Mouse (Mus musculus) liver, embryonic 14.5 days (tissue): ENCODE data around the gene Ubap2.

Experiments used
- CTCF ChIP-seq: IDR thresholded peaks from 2 replicates; pipeline ENCODE4 v1.5.1; 2016; ENCODE audit warnings: antibody characterized with exemption, low read depth, control low read depth
- EP300 ChIP-seq: IDR thresholded peaks from 2 replicates; pipeline ENCODE4 v1.6.1; 2016; ENCODE audit warnings: antibody characterized with exemption, low read depth

DNA sequence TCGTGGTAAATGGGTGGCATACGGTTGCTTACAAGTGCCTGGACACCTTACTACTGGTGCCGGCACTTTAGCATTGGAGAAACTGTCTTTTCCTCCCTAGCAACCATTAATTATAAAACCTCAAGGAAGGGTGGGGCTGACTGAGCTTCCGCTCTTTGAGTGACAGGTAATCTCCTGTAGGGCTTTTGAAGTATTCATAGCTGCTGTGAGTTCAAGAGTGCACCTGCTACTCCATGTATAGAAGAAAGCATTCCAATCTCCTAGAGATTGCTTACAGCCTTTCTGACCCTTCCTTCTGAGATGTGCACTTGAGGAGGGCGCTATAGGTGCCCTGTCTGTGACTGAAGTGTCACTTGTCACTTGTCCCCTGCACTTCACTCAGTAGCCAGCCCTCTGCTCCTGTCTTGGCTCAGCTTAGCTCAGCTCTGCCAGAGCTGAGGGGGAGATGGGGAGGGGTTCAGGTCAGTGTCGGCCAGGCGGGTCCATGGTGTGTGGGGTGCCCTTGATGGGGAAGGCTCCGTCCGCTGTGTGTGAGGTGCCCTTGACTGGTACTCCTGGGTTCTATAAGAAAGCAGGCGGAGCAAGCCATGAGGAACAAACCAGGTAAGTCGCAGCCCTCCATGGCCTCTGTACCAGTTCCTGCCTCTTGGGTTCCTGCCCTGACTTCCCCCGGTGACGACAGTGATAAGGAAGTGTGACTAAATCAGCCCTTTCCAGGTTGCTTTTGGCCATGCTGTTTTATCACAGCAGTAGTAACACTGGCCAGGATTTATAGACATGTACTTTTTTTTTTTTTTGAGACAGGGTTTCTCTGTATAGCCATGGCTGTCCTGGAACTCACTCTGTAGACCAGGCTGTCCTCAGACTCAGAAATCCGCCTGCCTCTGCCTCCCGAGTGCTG is 94.9 kb downstream of the Ubap2 start:
- TF ChIP-seq CTCF (no peak), EP300 (no peak)
